18 mouse cellular contexts compared by ENCODE assay signal in genomic region chr10:13921641-13922385, GRCm38 (mm10).
"Had no signal": no experiment of that assay in that cellular context is flagged by ENCODE, and none has a peak within 500 bp of the region (broad histone marks: within the 10 kb centered on the region; RNA-seq: fewer than 3 reads in every experiment).

No protein-coding gene starts in this region.

- H3K27me3 ChIP-seq: intestine, embryonic 15.5 days; kidney, embryonic 15.5 days; limb, embryonic 13.5 days had no signal

- H3K4me1 ChIP-seq: intestine, embryonic 15.5 days; kidney, embryonic 15.5 days; limb, embryonic 10.5 days; liver, embryonic 12.5 days; liver, embryonic 15.5 days had no signal

- H3K4me2 ChIP-seq: intestine, embryonic 15.5 days; kidney, embryonic 15.5 days; limb, embryonic 13.5 days; liver, embryonic 12.5 days; liver, embryonic 15.5 days; midbrain, embryonic 11.5 days had no signal

- H3K4me3 ChIP-seq: intestine, embryonic 15.5 days; kidney, embryonic 15.5 days; limb, embryonic 10.5 days; limb, embryonic 13.5 days; liver, embryonic 12.5 days; liver, embryonic 15.5 days had no signal

- H3K27ac ChIP-seq: intestine, embryonic 15.5 days; kidney, embryonic 15.5 days; limb, embryonic 10.5 days; limb, embryonic 13.5 days; liver, embryonic 12.5 days; liver, embryonic 15.5 days had no signal

- H3K36me3 ChIP-seq: intestine, embryonic 15.5 days; kidney, embryonic 15.5 days; limb, embryonic 10.5 days; limb, embryonic 13.5 days; liver, embryonic 12.5 days; liver, embryonic 15.5 days had no signal

- H3K9ac ChIP-seq: intestine, embryonic 15.5 days; kidney, embryonic 15.5 days; limb, embryonic 13.5 days; liver, embryonic 12.5 days; liver, embryonic 15.5 days had no signal

- ATAC-seq: intestine, embryonic 15.5 days; liver, embryonic 12.5 days had no signal

- H3K9me3 ChIP-seq: intestine, embryonic 15.5 days; kidney, embryonic 15.5 days; limb, embryonic 10.5 days; limb, embryonic 13.5 days; liver, embryonic 12.5 days; liver, embryonic 15.5 days had no signal

- DNase-seq: kidney, adult 11 months; kidney, adult 8-10 months; kidney, postnatal 10 days; kidney, postnatal 4 days; liver; lung, adult 2 months; lung, postnatal 14 days; lung, postnatal 4 days; midbrain, embryonic 14.5 days; thymus, adult 18-20 months; thymus, postnatal 36 days had no signal
